Mouse (Mus musculus) erythroblast, adult 5-6 weeks (primary cell): ENCODE measurements at regions not wholly inside any gene's neighbourhood (a gene's known extent, or its start where the extent isn't known, plus 50 kb on each side); places are given as distances from the start of the nearest gene placed in this dataset.

Experiments
- ATAC-seq: replicated peaks from 2 replicates; pipeline ENCODE4 v1.8.0; 2016; ENCODE audit warnings: moderate number of reproducible peaks, mild to moderate bottlenecking, moderate TSS enrichment, inconsistent platforms; ENCODE audit not compliant: poor library complexity, low FRiP score, severe bottlenecking

DNA sequence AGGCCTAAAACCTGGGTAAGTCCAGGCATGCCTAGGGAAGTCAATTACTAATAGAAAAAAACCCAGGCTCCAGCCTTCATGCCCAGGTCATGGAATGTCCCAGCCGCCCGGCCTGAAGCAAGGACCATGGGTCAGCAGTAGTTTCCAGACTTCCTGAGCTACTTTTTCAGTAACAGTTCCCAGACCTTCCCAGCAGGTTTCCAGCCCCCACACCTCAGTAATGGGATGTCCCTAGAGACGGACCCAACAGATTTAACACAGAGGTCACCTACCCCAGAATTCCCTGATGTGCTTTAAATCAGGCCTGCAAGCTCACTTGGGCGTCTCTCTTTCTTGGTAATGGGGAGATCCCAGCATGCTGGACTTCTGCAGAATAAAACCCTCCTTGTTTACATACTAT lies 65.2 kb upstream of the Rpl34 start:
- ATAC-seq: no peak

DNA sequence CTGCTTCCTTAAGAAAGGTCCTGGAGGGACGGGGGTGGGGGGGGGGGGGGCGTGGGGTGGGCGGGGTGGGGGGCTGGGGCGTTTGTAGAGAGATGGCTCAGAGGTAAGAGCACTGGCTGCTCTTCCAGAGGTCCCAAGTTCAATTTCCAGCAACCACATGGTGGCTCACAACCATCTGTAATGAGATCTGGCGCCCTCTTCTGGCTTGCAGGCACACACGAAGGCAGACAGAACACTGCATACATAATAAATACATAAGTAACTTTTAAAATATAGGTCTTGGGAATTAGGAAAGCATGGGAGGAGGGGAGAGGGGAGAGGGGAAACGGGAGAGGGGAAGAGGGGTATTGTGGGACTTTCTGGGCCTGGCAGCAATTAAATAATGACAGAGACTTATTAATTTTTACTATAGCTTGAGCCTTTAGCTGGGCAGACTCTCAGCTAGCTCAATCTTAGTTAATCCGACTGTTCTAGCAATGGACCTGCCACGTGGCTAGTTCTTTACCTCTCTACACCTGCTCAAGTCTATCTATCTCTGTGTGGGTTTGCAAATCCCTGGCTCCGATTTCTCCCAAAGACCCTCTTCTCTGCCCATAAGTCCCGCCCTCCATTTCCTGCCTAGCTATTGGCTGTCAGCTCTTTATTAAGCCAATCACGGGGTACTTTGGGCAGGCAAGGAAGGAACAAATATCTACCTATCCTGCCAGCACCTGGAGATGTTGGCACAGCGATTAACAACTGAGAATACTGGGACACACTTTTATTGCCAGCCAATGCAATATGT lies 64.1 kb upstream of the Rpl34 start:
- no peak for ATAC-seq

DNA sequence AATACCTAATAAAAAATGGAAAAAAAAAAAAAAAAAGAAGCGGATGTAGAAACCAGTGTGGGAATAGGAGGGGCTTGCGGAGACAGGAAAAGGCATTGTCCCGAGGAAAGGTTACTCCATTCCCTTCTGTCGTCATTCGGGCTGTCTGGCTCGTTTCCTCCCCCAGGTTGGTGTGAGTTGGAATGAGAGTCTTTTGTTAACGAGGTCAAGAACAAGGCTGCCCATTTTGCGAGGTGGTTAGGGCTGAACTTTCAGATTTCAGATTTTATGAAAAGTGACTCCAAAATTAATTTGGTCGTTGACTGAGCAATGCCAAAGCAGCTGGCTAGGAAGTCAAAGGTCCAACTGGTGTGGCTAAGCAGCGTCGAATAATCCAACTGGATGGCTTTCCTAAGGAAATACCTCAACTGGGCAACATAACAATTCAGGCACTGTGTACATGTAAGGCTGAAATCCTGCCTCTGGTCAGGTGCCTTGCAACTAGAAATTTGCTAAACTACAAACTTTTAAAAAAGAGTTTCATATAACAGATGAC lies 50.6 kb upstream of the Rpl34 start:
- ATAC-seq: no peak
